Mouse (Mus musculus) lung, adult 2 months (tissue): Measurements from ENCODE around the gene Grip1.

Experiments used
- CTCF ChIP-seq: fragments of 200-500 bp; IDR thresholded peaks from 2 replicates; pipeline ENCODE4 v1.5.1; 2011; ENCODE audit warnings: mild to moderate bottlenecking, low read length, control low read depth; ENCODE audit not compliant: insufficient read depth
- POLR2A ChIP-seq: fragments of 200-500 bp; IDR thresholded peaks from 2 replicates; pipeline ENCODE4 v1.6.1; 2011; ENCODE audit warnings: low read depth, mild to moderate bottlenecking, control low read depth, low read length, borderline replicate concordance; ENCODE audit errors: extremely low read depth

DNA sequence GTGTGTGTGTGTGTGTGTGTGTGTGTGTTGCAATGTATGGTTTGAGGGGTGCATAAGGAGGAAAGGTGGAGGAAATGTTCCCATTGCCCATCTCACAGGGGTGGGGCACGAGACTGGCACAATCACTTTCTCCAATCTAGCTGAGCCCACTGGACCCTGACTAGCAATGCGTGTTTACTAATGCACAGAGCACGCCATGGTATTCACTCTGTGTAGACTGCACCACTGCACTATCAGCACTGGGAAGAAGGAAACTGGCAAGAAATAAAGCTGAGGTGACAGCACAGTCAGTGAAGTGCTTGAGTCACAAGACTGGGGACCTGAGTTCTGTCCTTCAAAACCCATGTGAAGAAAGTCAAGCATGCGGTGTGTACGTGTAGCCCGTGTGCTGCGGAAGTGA is 17.8 kb upstream of the Grip1 start:
- TF ChIP-seq POLR2A: no peak
- TF ChIP-seq CTCF: no peak
